Mouse (Mus musculus) induced T-regulatory cell, adult 2 months (primary cell): ENCODE measurements around the gene Defb36.

Source experiments
- DNase-seq: peaks from one replicate; pipeline ENCODE4 v3.0.0-alpha.2; 2012; ENCODE audit warnings: low read depth

Gene Defb36

GRCm38 (mm10) chr2:152622151-152622550 lies 18.0 kb downstream of the Defb36 start:
- DNase-seq, result no peak

- no peak for DNase-seq
Observed at GRCm38 (mm10) chr2:152622953-152623352, 18.8 kb downstream of the Defb36 start, which contains the start of gene Defb25. Gene Defb25, minus strand, starts transcription at chr2:152623053.

- no peak for DNase-seq
Observed at GRCm38 (mm10) chr2:152624566-152624965, 20.4 kb downstream of the Defb36 start.

DNA sequence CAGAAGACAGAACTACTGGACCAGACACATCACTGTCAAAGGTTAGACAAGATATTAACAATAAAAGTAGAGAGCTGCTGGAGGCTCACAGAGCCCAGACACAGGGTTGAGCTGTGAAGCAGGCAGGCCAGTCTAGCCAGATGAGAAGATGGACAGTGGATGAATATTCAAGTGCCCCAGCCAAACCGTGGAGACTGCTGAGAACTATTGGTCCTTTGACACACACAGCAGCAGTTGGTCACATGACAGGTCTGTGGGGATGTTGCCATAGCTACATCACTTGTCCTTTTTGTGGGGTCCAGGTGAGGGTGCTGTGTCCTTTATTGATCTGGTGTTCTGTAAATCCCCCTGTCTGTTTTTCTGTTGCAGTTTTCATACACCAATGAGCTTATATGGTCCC lies 21.1 kb downstream of the Defb36 start:
- DNase-seq, result no peak

DNA sequence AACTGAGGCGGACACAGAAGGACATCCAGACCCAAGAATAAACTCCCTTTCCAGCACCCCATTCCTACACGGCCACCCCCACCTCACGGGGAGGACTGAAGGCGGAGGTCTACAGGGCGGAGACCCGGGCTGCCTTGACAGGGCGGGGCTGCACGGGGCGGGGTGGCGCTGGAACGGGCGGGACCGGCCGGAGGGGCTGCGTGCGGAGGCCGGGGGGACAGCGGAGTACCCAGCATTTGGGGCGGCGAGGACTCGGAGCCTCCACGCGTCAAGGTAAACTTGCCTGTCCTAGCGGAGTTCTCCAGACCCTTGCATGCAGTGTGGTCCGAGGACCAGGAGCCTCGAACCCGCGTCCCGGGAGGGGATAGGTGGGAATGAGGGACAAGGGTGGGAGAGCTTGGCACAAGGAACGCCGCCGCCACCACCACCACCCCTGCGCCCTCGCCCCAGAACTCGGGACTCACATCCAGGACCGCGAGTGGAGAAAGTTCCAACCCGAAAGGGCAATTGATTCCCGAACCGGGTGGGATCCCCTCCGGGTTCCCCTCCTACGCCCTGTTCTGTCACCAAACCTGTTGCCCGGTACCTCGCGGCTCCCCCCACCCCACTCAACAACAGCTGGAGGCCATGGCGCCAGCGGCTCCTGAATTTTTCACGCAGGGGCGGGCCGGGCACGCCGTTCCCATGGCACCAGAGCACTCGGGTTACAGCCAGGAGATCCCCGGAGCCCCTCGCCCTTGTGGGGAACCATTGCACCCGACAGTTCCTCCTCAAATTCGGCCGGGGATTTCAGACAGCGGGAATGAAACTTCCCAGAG lies 22.9 kb downstream of the Defb36 start, which contains the start of gene Rem1:
TSS of gene Rem1 (plus strand) at position 178 of the 818 bp plus-strand sequence.
- no peak for DNase-seq

- no peak for DNase-seq
Observed at GRCm38 (mm10) chr2:152628066-152628465, 23.9 kb downstream of the Defb36 start.

DNA sequence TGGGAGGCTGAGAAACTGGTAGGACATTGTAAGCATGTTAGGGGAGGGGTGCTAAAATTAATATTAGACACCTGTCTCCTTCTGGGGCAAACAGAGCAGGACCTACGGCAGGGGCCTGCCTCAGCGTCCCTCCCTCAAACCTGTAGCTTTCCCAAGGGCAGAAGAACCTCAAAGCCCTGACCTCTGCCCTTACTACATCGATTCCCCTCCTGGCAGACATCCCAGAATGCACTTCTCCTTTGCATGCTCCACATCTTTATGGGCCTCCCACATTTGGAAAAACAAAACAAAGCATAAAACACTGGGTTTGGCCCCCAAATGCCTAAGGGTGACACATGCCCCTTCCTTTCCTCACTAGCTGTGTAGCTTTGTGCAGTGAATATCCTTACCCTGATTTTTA lies 25.1 kb downstream of the Defb36 start:
- DNase-seq, result no peak

GRCm38 (mm10) chr2:152629904-152630303 lies 25.8 kb downstream of the Defb36 start:
- no peak for DNase-seq

GRCm38 (mm10) chr2:152633334-152633733 lies 29.2 kb downstream of the Defb36 start:
- DNase-seq, result no peak

- DNase-seq, result no peak
Observed at GRCm38 (mm10) chr2:152634311-152634710, 30.2 kb downstream of the Defb36 start.

DNA sequence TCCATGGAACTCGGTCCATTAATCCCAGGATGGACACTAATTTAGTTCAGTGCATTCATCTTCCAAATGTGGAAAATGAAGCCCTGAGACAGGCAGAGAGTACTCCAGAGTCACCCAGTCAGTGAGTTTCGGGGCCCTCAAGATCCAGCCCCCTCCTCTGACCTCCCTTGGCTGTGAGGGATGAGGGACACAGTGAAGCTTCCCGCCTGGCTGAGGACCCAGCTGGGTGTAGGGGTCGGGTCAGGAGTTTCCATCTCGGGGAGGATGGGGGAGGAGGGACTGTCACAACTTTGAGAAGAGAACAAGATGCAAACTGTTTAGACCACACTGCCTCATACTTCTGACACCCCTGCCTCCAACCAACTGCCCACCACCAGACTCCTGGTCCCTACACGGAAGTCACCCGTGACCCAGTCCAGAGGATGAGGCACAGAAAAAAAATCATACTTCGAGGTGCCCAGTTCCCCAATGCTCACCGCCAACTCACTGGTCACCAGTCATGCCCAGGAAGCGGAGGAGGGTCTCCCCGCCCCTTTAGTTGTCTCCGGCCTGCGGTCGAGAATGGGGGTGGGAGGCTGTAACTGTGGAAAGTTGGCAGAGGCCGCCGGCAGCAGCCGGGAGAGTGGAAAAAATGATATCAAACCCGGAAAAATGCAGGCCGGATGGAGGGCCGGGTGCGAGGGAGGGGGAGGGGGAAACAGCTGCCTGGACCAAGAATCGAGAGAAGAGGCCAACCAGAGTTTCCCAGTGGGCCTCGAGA lies 32.3 kb downstream of the Defb36 start:
- DNase-seq, result no peak

GRCm38 (mm10) chr2:152637006-152637322 lies 32.8 kb downstream of the Defb36 start:
- DNase-seq, result no peak

DNA sequence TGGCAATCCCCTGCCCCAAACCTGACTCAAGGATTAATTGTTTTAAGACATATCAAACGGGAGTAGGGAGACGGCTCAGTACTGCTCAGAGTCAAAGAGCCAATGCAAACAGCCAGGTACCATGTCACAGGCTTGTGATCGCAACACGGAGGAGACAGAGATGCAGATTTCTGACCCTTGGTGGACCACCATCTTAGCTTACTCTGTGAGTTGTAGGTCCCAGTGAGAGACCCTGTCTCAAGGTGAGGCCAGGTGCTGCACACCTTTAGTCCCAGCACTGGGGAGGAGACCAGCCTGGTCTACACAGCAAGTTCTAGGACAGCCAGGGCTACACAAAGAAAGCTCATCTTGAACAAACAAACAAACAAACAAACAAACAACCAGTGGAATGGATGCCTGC lies 33.3 kb downstream of the Defb36 start:
- DNase-seq, result no peak

- no peak for DNase-seq
Observed at GRCm38 (mm10) chr2:152638865-152639264, 34.7 kb downstream of the Defb36 start.

DNA sequence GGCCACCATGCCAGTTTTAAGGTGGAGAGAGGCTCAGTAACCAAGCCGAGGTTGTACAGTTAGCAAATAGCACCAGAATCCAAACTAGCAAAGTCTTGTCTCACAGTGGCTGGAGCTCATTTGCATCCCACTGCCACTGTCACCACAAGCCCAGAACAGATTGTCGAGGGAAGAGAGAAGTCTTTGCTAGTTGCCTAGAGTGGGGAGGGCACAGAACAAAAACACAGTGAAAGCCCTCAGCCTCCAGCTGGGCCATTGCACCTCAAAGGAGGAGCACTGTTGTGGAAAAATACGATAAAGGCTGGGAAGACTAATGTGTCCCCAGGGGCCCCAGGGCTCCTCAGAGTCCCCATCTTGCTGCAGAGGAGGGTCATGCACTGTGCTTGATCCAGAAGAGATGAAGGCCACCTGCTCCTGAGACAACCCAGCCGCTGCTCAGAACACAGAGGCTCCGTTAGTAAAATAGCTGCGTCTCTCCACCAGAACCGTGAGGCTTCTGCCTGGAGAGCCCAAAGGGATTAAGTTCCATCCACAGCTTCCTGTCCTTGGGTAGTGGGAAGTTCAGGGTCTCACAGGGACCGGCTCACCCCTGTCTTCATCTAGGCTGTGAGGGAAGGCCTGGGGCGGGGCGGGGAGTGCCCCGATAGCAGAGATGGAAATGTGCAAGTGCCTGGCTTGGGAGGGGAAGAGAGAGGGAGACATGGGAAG lies 35.4 kb downstream of the Defb36 start:
- DNase-seq, result no peak

DNA sequence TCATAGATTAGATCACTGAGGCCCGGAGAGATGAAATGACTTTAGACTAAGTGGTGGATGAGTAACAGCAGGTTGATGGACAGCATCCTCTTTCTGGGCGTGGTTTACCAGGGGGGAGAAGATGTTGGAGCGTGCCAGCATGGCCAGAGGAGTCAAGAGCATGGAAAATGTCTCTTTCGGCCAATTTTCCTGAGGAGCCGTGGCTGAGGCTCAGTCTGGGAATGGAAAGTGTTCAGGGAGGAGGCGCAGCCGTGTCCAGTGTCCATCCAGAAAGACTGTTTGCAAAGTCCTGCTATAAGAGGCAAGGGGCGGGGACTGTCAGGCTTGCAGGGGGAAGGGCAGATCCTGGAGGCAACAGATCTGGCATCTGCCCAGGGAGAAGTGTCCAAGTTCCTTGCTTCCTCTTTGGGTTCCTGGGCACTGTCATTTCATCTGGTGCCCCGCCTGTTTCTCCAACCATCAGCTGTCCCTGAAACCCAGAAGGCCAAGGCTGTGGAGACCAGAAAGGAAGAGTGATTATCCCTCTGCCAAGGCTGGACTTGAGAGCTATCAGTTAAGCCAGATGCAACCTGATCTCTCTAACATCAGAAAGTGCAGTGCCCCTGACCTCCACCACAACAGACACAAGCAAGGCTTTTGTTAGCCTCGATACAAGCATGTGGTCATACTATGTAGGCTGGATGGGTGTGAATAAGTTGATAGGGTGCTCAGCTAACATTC lies 48.9 kb downstream of the Defb36 start:
- no peak for DNase-seq

DNA sequence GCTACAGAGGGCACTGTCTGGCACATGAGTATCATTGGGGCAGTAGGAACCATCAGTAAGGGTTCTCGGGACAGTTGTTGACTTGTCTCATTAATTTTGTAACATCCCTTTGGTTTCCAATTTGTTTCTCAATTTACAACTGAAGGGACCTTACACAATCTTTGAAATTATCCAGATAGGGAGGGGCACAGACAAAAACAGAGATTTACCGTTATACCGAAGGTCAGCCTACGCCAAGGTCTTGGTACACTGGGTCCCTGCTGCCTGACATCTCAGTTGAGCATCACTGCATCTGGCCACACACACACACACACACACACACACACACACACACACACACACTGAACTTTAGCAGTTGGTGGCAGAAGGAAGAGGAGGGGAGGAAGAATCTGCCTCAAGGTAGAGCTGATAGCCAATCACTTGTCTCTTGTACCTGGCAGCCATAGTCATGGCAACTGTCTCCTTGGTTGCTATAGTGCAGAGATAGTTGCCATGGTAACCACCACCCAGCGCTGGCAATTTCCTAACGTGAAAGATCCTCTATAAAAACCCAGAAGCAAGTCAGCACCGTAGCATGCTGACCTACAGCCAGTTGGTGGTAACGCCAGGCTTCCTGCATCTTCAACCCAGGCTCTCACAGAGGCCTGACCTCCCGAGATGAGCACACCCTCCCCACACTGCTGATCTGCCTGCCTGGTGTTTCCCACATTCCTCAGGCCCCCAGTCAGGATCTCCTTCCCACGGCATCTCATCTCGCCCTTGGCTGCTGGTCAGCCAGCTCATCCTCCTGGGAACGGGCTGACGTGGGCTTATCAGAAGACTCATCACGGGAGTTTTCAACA lies 50.0 kb downstream of the Defb36 start:
- DNase-seq, result peak; percentile 62

DNA sequence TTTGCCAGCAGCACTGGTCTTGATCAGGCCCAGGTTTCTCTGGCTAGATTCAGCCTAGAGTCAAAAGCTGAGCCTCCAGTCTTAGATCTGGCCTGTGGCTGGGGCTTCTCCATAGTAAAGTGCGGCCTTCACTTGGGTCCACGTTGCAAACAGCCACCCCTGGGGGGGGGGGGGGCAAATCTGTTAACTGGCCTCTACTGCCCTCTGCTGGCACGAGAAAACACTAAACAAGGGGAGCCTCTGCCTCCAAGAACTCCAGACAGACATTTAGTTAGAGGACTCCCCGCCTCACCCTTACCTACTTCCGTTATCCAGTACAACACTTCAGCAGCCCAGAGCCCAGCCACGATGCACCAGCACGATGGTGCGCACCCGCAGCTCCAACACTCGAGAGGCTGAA lies 53.3 kb downstream of the Defb36 start:
- DNase-seq, result peak; percentile 63

DNA sequence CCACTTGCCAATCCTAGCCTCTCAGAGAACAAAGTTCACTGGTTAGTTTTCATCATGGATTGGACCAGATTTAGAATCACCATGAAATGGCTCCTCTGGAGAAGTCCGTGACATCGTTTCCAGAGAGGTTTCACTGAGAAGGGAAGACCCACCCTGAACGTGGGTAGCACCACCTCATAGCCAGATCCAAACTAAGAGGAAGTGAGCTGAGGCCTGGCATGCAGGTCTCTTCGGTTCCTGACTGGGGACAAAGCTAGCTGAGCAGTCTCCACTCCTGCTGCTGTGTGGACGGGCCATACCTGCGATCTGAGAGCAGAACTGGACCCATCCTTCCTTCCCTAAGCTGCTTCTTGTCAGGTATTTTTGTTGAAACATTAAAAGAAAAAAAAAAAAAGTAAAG lies 57.0 kb downstream of the Defb36 start:
- no peak for DNase-seq
